Mouse (Mus musculus) CD4-positive, CD25-positive, alpha-beta regulatory T cell, adult 2 months (primary cell): ENCODE results near the gene Htr1f.

Experiments used
- DNase-seq: peaks from one replicate; pipeline ENCODE4 v3.0.0-alpha.2; 2012; ENCODE audit warnings: low read depth, low spot score

Gene Htr1f

GRCm38 (mm10) chr16:64875384-64875783 is 230.3 kb downstream of the Htr1f start:
- no peak for DNase-seq
